Mouse (Mus musculus) testis, adult 2 months (tissue): Measurements from ENCODE around the gene Bcl2l1.

Experiments used
- CTCF ChIP-seq: fragments of 200-500 bp; IDR thresholded peaks from 2 replicates; pipeline ENCODE4 v1.5.1; 2012; ENCODE audit warnings: low read depth, mild to moderate bottlenecking, inconsistent platforms, low read length, moderate library complexity; ENCODE audit not compliant: control insufficient read depth, insufficient read depth, insufficient replicate concordance
- POLR2A ChIP-seq: fragments of 200-500 bp; IDR thresholded peaks from 2 replicates; pipeline ENCODE4 v1.6.1; 2012; ENCODE audit warnings: low read depth, mild to moderate bottlenecking, inconsistent platforms, low read length, moderate library complexity; ENCODE audit not compliant: control insufficient read depth

- TF ChIP-seq CTCF (no peak), POLR2A (no peak)
Observed at GRCm38 (mm10) chr2:152859501-152859900, 28.0 kb upstream of the Bcl2l1 start.
